Mouse (Mus musculus) kidney, postnatal 36 days (tissue): Measurements from ENCODE around the gene Macrod1.

Source experiments
- DNase-seq, 2 experiments: peaks; one replicate each; pipeline ENCODE4 v3.0.0; 2021 to 2022; ENCODE audit warnings: mixed read lengths in 2 of 2

Macrod1 gene

DNA sequence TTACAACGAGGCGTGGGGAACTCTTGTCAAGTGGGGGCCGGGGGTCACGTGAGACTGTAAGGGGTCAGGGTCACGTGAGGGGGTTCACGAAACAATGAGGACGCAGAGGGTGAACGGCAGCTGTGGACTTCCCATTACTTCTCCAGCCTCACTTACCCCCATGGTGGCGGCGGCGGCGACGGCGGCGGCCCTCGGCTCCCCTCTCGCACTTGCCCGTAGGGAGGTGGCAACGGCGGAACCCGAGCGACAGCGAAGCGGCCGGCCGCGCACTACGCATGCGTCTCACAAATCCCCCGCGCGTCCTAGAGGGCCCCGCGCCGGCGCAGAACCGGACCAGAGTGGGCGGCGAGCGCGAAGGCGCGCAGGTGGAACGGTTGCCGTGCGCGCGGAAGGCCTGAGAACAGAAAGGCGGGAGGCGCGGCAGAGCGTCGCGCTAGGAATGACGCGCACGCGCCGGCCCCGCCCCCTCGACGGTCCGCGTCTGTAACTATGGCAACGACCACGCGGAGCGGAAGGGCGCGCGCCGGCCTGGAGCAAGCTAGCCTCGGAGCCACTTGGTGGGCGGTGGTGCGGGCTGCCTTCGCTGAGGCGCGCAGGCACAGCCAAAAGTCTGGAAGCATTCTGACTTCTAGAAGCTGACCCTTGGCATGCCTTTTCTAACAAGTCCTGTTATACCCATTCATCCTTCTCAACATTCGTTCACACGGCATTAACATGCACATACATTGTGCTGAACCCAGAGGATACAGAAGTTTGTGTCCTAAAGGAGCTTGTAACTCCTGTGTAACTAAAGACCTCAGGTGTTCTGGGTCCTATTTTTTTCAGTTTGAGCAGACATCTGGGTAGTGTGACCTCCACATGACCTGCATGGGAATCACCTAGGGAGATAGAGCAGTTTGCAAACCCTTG is 184.4 kb downstream of the Macrod1 start, which contains the start of gene Naa40:
Gene Naa40, minus strand, starts transcription at position 402 of the 909 bp plus-strand sequence.
- DNase-seq, result peak; percentile 95 to 97

DNA sequence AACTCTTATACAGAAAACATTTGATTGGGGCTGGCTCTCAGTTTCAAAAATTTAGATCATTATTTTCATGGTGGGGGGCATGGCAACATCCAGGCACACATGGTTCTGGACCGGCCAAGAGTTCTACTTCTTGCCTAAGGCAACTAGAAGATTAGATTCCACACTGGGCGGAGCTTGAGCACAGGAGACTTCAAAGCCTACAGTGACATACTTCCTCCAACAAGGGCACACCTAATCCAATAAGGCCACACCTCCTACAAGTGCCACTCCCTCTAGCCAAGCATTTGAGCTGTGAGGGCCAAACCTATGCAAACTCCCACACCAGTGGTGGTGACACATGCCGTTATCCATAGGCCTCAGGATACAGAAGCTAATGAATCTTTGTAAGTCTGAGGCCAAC is 189.4 kb downstream of the Macrod1 start:
- no peak for DNase-seq
